Mouse (Mus musculus) heart, postnatal 0 days (tissue): ENCODE measurements around the gene Mapk9.

Experiments
- CTCF ChIP-seq: IDR thresholded peaks from 2 replicates; pipeline ENCODE4 v1.5.1; 2016; ENCODE audit warnings: antibody characterized with exemption, control low read depth, low read depth
- EP300 ChIP-seq: IDR thresholded peaks from 2 replicates; pipeline ENCODE4 v1.6.1; 2016; ENCODE audit warnings: antibody characterized with exemption, low read depth

- TF ChIP-seq CTCF: no peak
- TF ChIP-seq EP300: no peak
Observed at GRCm38 (mm10) chr11:49919304-49919703, 72.8 kb downstream of the Mapk9 start.
